Mouse (Mus musculus): ENCODE results near the gene Pced1a. TPM values are rescaled to one million over a fixed set of nuclear protein-coding genes. Genes with fewer than 3 reads are reported as not detected.

Gene Pced1a
- polyA plus RNA-seq, 1 experiment from 2014 or later = 12.3 TPM

DNA sequence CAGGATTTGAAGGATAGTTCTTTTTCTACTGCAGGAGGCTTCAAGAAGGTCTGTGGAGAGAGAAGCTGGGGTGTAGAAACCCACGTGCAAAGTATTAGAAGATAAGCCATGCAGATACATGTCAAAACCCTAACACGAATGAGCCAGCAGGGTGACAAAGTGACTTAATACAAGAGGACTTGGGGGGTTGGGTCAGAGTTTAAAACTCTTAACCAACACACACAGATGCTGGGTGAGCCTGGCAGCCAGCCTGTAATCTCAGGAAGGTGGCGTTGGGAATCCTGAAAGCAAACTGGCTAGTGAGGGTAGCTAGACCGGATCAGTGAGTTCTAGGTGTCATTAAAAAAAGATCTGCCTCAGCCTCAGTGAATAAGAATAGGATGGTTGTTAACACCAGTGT, 57.1 kb downstream of the Pced1a start:
- Histone ChIP-seq H3K36me3 (no peaks in the 10 kb centered on the region), H3K27me3 (peaks cover 39% of the 10 kb centered on the region), H3K4me1 (peaks cover 5% of the 10 kb centered on the region; the same call in 1 of the 2 replicates), H3K9me3 (replicated peaks) (no peaks in the 10 kb centered on the region), H3K9ac (no peak overlapping the region), H3K4me2 (replicated peaks) (no peak overlapping the region), H3K27ac (no peak overlapping the region), H3K4me3 (no peak overlapping the region)
- ATAC-seq (ENCODE audit: low FRiP score) = no peak
- 74% methylated on average over 4 of the region's 4 CpGs for WGBS

Other genes starting within 250 kb of the Pced1a start
- 440 and 489 TPM in 2 replicates for gene Snrpb, start 245.3 kb downstream of the Pced1a start, polyA plus RNA-seq (2016; fragmentation: Nextera tagmentation; extraction: Ambion mirVana)
- gene Tmc2, start 229.5 kb downstream of the Pced1a start, polyA plus RNA-seq (2016; fragmentation: Nextera tagmentation; extraction: Ambion mirVana) = not detected in 2 replicates
- gene Nop56, start 150.3 kb downstream of the Pced1a start, polyA plus RNA-seq (2016; fragmentation: Nextera tagmentation; extraction: Ambion mirVana) = 262 and 300 TPM in 2 replicates
- gene Idh3b, start 140.2 kb downstream of the Pced1a start, polyA plus RNA-seq (2016; fragmentation: Nextera tagmentation; extraction: Ambion mirVana) = 118 and 119 TPM in 2 replicates
- gene Ebf4, start 129.5 kb downstream of the Pced1a start, polyA plus RNA-seq (2016; fragmentation: Nextera tagmentation; extraction: Ambion mirVana) = 3.4 TPM in 2 replicates
- 53.3 and 57.0 TPM in 2 replicates for gene Cpxm1, start 27.1 kb downstream of the Pced1a start, polyA plus RNA-seq (2016; fragmentation: Nextera tagmentation; extraction: Ambion mirVana)
- 0.34 TPM in 1 of 2 replicates, not detected in the other for gene Gm28372, start 19.5 kb downstream of the Pced1a start, polyA plus RNA-seq (2016; fragmentation: Nextera tagmentation; extraction: Ambion mirVana)
- gene 1700020A23Rik, start 19.4 kb downstream of the Pced1a start, polyA plus RNA-seq (2016; fragmentation: Nextera tagmentation; extraction: Ambion mirVana) = 0.35 TPM in 1 of 2 replicates, not detected in the other
- gene Tmem239, start 18.2 kb downstream of the Pced1a start, polyA plus RNA-seq (2016; fragmentation: Nextera tagmentation; extraction: Ambion mirVana) = not detected in 2 replicates
- gene Vps16, start 362 bp downstream of the Pced1a start, polyA plus RNA-seq (2016; fragmentation: Nextera tagmentation; extraction: Ambion mirVana) = 107 and 115 TPM in 2 replicates
- 129 and 138 TPM in 2 replicates for gene Ptpra, start 25.6 kb upstream of the Pced1a start, polyA plus RNA-seq (2016; fragmentation: Nextera tagmentation; extraction: Ambion mirVana)
- 70.7 and 73.3 TPM in 2 replicates for gene Mrps26, start 139.0 kb upstream of the Pced1a start, polyA plus RNA-seq (2016; fragmentation: Nextera tagmentation; extraction: Ambion mirVana)
- gene Oxt, start 151.5 kb upstream of the Pced1a start, polyA plus RNA-seq (2016; fragmentation: Nextera tagmentation; extraction: Ambion mirVana) = not detected in 2 replicates
- gene Avp, start 157.9 kb upstream of the Pced1a start, polyA plus RNA-seq (2016; fragmentation: Nextera tagmentation; extraction: Ambion mirVana) = not detected in 2 replicates
- 16.9 and 17.1 TPM in 2 replicates for gene Fastkd5, start 205.3 kb upstream of the Pced1a start, polyA plus RNA-seq (2016; fragmentation: Nextera tagmentation; extraction: Ambion mirVana)
- 13.9 and 14.3 TPM in 2 replicates for gene Ubox5, start 205.3 kb upstream of the Pced1a start, polyA plus RNA-seq (2016; fragmentation: Nextera tagmentation; extraction: Ambion mirVana)
- gene Lzts3, start 218.1 kb upstream of the Pced1a start, polyA plus RNA-seq (2016; fragmentation: Nextera tagmentation; extraction: Ambion mirVana) = 8.4 TPM in 2 replicates
- 58.0 and 63.5 TPM in 2 replicates for gene Ddrgk1, start 240.0 kb upstream of the Pced1a start, polyA plus RNA-seq (2016; fragmentation: Nextera tagmentation; extraction: Ambion mirVana)
- gene Itpa, start 242.9 kb upstream of the Pced1a start, polyA plus RNA-seq (2016; fragmentation: Nextera tagmentation; extraction: Ambion mirVana) = 130 and 133 TPM in 2 replicates

All from hindbrain, embryonic 12.5 days (tissue).